Mouse (Mus musculus): ENCODE measurements around the gene Sipa1l2. TPM values are rescaled to one million over a fixed set of nuclear protein-coding genes. Genes with fewer than 3 reads are reported as not detected.

Sipa1l2 gene
- polyA plus RNA-seq, 2 experiments from 2014 or later = 2.8 to 3.0 TPM

DNA sequence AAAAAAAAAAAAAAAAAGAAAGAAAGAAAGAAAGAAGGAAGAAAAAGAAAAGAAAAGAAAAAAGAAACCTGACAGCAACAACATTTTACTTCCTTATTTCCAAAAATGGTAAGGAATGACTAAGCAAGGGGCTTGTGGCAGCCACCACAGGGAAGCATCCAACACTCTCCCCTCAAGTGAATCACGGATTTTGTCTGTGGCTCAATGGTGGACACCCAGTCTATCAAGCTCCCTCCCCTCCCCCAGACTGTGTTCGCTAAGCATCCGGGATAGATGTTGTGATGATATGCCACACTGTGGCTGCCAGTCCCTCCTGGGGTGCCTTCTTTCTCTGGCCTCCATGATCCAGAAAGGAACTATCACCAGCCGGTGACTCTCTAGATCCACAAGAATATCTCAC lies 6.5 kb upstream of the Sipa1l2 start:
- no peak for ATAC-seq

GRCm38 (mm10) chr8:125574280-125574679 lies 4.7 kb upstream of the Sipa1l2 start:
- peak; percentile 25 for ATAC-seq

GRCm38 (mm10) chr8:125572246-125572645 lies 2.6 kb upstream of the Sipa1l2 start:
- no peak for ATAC-seq

GRCm38 (mm10) chr8:125570835-125571465 lies 1.3 kb upstream of the Sipa1l2 start:
- ATAC-seq = no peak

- ATAC-seq = no peak
These were observed 781 bp upstream of the Sipa1l2 start for GRCm38 (mm10) chr8:125570389-125570788.

DNA sequence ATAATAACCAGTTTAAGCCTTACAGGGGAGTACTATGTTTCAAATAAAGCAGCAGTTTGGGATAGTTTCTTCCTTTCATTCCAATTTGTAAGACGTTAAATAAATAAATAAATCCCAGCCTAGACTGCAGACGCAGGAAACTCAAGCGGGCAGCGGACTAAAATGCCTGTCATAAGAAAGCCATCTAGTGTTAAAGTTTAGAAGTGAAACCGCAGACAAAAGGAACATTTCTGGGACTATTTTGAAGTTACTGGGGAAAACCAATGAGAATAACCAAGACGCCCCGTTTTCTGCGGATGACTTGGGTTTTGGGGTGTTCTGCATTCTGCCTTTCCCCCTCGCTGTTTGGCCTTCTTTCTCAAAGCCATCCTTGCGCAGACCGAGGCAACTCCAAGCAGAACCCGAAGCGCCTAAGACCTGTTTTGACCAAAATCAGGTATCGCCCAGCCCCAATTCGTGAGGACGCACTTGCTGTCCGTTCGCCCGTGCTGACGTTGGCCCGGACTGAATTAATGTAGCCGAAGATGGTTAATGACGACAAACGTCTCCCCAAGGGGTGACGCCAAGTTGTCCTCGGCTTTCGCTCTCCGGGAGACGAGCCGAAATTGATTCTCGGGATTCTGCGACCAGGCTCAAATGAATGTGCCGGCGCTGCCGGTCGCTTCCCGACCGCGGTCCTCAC lies 616 bp downstream of the Sipa1l2 start:
- ATAC-seq = peak; percentile 26

DNA sequence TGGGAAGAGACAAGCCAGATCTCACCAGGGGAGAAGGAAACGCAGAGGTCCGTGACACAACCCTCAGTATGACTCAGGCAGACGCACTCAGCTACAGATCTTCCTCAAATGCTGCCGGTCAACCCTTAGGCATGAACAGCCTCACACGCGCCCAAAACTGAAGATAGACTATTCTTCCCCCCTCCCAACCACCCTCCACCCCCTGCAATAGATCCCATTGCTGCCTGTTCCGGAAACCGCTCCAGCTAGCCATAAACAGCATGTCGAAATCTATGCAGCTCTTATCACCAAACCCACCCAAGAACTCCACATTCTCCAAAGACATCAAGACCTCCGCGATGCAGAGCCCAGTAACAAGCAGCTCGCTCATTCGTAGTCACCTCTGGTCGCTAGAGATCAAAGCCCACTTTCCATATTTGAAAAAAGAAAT lies 1.2 kb downstream of the Sipa1l2 start:
- ATAC-seq = no peak

GRCm38 (mm10) chr8:125567569-125567968 lies 2.0 kb downstream of the Sipa1l2 start:
- peak; percentile 63 for ATAC-seq

DNA sequence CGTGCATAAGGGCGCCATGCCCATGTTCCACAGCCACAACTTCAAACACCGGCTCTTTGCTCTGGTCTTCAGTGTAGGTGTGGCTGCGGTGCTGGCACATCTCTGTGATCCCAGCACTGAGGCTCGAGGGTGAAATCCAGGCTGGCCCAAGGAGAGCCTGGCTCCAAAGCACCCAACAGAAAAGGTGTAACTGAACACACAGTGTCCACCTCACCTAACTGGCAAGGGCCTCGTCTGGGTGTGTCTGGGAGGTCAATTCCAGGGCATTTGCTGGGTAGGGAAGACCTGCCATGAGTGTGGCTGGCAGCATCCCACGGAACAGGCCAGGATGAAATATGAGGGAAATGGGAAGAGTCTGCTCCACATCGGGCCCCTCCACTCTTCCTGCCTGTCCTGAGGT lies 6.7 kb downstream of the Sipa1l2 start:
- no peak for ATAC-seq

DNA sequence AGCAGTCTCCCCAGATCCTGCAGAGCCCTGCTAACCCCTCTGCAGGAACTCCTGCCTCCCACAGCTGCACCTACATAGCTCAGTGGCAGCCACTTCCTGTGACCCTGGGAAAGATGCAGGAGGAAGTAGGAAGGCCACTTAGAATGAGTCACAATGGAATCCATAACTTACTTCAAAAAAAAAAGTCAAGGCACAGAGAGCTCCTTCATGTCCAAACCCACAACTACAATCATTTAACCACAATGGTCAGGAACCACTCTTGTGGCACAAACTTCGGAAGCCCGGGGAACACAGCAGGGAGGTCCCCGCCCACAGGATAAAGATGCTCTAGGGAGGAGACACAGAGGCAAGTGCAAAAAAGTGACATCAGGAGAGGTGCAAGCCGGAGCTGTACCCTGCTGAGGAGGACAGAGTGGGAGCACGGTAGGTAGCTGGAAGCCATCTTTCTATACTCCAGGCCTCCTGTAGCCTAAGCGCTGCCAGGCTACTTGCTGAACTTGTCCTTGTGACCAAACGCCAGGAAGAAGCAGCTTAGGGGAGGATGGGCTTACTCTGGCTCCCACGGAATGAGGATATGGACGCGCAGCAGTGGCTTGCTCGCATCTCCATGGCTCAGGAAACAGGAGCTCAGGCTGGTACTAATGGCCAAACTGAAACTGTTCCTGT lies 8.7 kb downstream of the Sipa1l2 start:
- ATAC-seq = peak; percentile 14

- ATAC-seq = no peak
These were observed 10.4 kb downstream of the Sipa1l2 start for GRCm38 (mm10) chr8:125559066-125559653.

GRCm38 (mm10) chr8:125558109-125559065 lies 11.2 kb downstream of the Sipa1l2 start:
- ATAC-seq = peak; percentile 80

- peak; percentile 48 for ATAC-seq
These were observed 12.1 kb downstream of the Sipa1l2 start for GRCm38 (mm10) chr8:125557391-125558108.

- no peak for ATAC-seq
These were observed 12.9 kb downstream of the Sipa1l2 start for GRCm38 (mm10) chr8:125556706-125557105.

- no peak for ATAC-seq
These were observed 19.0 kb downstream of the Sipa1l2 start for GRCm38 (mm10) chr8:125550567-125550966.

DNA sequence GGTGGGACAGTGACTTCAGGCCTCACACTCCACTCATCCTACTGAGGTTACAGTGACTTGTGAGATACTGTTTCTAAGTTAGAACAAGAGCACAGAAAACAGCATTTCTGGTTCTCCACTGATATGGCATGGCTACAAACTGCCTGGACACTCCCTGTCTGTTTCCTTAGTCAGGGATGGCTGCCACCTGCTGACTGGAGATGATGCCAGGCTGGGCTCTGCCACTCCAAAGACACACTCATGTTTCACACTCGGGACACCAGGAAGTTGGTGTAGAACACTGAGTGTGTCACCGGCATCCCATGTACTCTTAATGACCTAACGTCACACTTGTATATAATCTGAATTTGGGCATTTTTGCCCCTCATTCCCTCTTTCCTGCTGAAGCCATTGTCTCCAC lies 22.3 kb downstream of the Sipa1l2 start:
- no peak for ATAC-seq

GRCm38 (mm10) chr8:125545866-125546265 lies 23.7 kb downstream of the Sipa1l2 start:
- no peak for ATAC-seq

- ATAC-seq = no peak
These were observed 26.6 kb downstream of the Sipa1l2 start for GRCm38 (mm10) chr8:125542893-125543613.

DNA sequence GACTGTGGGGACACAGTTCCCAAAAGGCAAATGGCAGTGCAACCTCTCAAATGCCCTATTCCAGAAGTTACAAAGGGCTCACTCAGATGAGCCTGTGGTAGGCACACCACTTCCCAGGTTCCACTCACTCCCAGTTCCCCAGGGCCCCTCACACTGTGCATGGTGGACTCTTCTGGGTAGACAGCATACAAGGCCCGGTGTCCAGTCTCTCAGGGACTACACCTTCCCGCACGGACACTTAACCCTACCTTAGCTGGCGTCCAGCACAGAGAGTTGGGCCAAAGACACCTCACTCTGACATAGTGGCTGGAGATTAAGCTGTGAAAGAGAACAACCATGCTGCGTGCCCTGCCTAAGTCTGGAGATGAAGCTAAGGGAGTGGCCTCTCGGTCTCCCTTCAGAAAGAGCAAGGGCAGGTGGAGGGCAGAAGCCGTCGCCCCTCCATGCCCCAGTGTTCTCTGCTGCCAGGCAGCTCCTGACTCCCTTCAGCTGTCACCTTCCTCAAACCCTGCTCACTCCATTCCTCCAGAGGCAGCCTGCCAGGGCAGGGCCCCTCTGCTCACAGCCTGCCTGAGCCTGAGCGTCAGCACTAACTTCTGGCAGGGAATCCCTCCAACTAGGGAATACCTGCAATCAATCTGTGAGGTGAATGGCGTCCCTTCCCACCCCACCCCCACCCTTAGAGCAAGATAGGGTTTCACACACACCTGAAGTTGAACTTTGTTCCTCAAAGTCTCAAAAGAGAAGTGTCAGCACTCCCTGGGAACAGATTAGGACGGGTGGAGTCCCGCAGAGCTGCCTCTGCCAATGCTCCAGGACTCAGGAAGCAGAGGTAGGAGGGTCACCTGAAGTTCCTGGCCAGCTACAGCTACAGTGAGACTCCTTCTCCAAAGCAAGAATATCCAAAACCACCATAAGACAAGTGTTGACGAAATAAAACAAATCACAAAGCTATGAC lies 30.3 kb downstream of the Sipa1l2 start:
- no peak for ATAC-seq

DNA sequence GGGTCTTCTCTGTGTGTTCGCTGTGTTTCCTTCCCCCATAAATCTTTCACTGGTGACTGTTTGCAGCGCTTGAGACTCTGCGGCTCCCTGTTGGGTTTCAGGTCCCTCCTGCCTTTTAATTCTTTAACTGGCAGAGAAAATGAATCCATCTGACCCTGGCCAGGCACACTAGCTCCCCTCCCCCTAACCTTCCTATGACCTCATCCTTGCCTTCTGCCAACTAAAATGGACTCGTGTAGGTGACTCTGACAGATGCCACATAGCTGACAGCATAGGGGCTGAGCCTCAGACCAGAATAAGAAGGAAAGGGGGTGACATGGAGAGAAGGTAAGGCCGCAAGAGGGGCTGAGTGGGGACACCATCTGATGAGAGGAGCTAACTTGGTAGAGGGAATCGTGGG lies 31.3 kb downstream of the Sipa1l2 start:
- ATAC-seq = no peak
